Mouse (Mus musculus) fat pad, adult 2 months (tissue): ENCODE measurements around the gene Cul4a.

Experiments
- DNase-seq: peaks from one replicate; pipeline ENCODE4 v3.0.0-alpha.2; 2011; ENCODE audit warnings: low read depth, low spot score; ENCODE audit errors: extremely low read depth

Cul4a gene

DNA sequence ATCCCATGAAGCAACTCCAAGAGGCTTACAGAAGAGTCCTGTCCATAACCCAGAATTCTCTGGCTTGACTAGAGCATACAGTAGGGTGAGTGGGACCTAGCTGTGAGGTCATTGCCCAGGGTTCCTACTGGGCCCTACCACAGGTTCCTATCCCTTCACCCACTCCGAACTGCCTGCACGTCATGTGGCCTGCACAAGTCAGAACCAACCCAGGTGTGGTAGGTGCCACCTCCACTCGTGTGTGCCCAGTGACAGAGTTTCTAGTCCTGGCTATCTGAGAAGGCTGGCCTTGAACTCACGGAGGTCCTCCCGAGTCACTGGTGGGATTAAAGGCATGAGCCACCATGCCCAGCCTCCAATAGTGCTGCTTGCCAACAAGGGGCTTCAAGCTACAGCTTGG lies 72.7 kb downstream of the Cul4a start:
- DNase-seq: no peak

DNA sequence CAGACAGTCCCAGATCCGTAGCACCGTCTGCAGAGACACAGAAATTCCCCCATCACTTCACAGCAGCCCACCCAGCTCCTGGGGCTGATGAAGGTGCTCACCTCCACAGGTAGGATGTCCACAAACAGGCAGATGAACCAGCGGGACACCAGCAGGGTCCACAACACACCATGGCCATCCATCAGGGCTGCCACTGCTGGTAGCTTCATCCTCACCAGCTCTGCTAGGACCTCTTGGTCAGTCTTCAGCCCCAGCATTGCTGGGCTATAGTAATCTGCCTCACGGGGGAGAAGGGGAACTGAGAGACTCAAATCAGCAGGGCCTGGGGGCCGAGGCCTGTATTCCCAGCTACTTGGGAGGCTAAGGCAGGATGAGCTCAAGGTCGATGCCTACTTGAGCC lies 74.1 kb downstream of the Cul4a start:
- DNase-seq: no peak

DNA sequence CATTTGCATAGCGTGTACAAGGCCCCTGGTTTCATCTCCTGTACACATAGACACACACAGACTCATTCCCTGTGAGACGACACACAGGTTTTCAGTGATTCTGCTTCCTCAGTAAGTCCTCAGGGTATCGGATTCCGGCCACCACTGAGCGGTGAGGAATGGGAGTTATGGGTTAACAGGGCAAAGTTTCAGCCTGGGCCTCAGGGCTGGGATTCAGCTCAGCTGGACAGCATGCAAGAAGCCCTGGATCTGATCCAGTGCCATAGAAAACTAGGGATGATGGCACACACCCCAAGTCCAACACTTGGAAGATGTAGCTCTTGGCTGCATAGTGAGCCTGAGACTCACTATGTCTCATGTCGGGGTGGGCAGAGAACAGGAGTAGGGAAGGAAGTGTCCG lies 74.5 kb downstream of the Cul4a start:
- DNase-seq: no peak

DNA sequence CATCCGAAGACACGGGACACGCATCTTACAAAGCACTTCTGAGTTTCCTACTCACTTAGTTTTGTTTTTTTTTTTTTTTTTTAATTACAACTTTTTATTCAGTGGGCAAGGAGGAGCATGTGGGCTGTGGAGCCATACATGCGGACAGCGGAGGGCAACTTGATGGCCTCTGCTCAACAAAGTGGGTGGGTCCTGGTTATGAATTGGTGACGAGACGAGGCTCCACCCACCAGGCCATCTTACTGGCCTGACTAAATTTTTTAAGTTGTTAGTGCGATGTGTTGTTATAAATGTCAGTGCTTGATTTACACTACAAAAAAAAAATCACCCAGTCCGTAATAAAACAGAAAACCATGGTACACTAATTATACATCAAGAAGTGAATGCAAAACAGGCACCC lies 75.0 kb downstream of the Cul4a start:
- DNase-seq: no peak

DNA sequence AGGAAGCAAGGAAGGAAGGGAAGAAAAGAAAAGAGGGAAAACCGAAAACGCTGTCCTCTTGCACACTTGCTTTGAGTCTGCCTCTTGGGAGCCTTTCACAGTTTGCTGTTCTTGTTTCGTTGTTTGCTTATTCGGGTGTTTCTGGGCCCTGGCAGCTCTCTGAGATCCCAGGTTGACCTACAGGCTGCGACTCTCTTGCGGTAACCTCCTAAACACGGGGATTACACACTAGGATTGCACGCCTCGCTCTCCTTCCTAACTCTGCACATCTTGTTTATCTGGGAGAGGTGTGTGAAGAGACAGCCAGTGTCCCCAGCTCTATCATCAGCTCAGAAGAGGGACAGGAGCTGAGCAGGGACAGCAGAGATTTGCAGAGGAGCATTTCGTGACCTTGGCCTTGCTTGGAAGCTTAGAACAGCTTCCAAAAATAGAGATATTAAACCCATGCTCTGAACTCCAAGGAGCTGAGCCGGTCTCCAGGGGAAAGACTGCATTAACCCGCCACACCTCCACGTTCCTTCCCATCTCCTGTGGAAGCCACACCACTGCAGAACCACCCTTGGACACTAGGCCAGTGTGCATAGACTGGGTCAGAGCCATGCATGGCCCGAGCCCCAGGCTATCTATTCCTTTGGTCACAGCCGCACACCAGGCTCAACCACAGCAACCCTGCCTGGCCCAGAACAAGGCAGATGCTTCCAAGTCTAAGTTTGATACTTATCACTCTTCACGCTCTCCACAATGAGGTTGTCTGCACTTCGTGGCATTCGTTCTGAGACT lies 75.7 kb downstream of the Cul4a start:
- DNase-seq: no peak

DNA sequence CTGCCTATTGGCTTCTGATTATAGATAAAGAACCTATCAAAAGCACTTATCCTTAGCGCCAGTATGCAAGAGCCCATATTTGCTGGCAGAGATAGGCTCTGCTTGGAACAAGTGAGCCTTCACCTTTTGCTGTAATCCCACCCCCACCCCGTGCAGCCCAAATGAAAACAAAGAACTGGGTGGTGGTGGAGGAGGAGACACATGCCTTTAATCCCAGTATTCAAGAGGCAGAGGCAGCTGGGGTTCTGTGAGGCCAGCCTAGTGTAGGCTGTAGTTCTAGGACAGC lies 76.2 kb downstream of the Cul4a start:
- no peak for DNase-seq

DNA sequence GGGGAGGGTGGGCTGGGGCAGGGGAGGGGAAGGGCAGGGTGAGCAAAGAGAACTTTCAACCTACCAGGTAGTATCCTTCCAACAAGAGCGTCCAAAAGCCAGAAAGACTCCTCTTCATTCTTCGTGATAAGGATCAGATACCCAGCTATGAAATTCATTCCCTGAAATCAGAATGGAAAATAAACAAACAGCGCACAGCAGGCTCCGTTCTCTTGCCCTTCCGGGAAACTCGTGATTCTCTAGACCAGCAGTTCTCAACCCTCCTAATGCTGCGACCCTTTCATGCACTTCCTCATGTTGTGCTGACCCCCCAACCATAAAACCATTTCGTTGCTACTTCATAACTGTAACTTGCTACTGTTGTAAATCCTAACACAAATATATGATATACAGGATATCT lies 81.4 kb downstream of the Cul4a start:
- DNase-seq: no peak

DNA sequence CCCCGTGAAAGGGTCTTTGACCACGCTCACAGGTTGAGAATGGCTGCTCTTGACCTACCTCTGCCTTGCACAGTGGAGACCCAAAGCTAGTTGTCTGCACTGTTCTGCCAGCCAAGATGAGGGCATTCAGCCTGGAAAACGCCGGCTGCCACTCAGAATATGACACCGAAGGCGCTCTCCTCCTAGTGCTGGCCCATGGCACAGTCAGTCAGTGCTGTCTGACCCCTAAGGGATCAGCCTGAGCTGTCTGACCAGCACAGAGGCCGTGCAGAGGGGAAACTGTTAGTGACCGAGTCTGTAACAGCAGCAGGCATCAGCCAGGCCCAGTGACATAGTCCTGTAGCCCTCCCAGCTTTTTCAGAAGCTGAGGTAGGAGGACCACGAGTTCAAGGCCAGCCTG lies 81.8 kb downstream of the Cul4a start:
- no peak for DNase-seq

DNA sequence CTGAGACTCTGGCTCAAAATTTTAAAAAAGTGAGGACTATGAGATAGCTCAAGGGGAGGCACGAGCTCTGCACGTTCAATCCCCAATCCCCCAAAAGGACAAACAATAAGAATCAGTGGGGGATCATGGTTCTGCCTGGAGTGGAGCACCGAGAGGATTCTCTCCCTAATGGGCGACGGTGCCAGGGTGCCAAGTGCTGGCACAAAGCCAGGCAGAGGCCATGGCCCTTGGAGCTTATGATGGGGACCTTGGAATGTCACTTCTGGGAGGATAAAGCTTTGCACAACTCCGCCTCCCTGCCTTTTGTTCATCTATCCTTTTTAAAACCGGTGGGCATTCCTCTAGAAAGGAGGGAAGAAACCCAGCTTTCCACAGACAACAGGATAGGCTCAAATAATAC lies 82.2 kb downstream of the Cul4a start:
- no peak for DNase-seq

DNA sequence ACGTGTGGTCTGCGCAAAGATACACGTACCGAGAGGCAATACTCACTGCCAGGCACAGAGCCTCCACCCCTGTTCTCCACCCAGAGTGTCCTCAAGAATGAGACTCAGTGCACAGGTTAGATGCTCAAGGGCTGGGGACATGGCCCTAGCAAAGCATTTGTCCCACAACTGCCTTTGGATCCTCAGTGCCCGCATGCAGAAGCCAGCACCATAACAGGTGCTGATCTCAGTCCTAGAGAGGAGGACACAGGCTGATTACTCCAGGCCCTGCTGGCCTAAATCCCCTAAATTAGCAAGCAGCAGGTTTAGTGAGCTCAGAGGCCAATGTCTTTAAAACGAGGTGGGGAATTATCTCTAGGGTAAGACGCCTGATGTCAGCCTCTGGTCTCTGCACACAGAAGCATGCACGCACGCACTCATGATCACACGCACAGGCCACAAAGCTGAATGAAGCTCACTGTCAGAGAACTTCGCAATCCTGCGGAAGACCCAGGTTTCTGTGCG lies 82.7 kb downstream of the Cul4a start:
- DNase-seq: no peak

DNA sequence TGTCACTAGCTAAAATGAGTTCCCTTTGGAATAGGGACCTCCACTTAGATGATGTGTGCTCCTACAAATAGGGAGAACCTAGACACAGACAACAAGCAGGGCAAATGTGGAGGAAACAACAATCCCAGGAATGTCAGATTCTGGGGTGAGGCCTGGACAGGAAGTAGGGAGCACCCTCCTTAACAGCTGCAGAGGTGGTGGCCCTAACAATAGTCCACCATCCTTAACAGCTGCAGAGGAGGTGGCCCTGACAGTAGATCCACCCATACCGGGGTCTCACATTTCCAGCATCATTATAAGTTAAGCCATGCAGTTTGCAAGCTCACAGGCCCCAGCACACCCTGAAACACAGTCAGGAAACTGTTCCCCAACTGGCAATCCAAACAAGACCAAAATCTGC lies 83.4 kb downstream of the Cul4a start:
- no peak for DNase-seq

DNA sequence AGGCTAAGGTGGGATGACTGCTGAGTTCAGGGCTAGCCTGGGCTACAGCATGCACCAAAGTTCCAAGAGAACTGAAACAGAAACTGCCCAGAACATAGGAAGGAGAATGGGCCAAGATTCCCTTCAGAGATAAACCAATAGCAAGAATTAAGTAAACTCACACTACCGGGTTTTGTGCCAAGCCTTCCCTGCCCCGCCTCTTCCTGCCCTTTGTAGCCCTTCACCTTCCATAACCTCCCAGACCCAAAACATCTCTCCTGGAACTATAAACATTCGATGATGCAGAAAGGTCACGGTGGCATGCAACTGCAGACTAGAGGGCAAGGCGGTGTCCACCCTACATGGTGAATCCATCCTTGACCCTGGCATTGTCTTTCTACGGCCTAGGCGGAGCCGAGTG lies 84.8 kb downstream of the Cul4a start:
- no peak for DNase-seq

DNA sequence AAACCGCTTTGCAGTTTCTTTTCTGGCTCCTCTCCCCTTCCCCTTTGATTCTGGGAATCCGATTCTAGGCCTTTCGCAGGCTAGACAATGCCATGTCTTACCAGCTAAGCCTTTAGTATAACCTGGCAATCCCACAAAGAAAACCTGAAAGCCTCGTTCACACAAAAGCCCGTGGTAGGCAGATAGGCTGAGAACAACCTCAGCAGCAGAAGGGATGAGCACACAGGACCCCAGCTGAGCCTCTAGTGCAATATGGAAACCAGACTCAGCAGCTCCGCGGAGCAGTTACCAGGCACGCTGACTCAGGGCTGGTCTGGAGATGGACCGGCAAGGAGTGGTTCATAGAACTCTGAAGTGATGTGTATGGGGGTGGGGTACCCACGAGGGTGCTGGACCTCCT lies 89.4 kb downstream of the Cul4a start:
- DNase-seq: no peak

DNA sequence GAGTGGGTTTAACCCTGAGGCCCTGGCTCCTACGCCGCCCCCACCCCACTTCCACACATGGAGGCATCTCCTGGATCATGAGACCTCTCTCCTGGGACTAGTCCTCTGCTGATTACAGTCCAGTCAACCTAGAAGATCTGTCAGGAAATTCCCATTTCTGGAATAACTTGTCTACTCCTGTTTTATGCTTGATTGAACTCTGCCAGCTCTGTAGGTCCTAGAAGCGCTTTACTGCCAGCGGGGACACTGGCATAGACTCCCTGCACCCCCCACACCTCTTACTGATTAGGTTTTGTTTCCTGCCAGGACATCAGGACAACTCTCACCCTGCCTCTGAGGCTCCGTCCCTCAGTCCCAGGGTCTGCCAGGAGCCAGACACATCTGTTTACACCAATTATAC lies 92.1 kb downstream of the Cul4a start:
- no peak for DNase-seq
